Mouse (Mus musculus): ENCODE measurements at regions not wholly inside any gene's neighbourhood (a gene's known extent, or its start where the extent isn't known, plus 50 kb on each side); places are given as distances from the start of the nearest gene placed in this dataset.

DNA sequence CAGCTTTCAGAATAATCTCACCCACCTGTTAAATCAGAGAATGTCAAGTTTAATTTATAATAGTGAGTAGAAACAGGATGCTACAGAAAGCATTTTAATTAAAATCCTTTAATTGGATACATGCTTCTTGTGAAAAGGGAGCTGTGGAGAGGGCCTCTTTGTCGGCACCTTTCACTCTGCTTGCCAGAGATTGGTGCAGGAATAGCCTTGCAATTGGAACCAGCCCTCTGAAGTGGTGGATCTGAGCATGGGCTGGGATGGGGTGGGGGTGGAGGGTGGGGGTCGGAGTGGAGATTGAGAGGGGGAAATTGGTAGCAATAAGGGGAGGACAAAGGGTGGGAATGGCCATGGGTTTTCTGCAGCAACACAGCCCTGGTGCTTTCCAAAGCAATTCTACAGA, 207.2 kb downstream of the Tbx15 start:
- H3K4me3 ChIP-seq = no peak overlapping the region
- no peak for DNase-seq
- no peak for TF ChIP-seq CTCF (IDR thresholded peaks at IDR 0.05)
- intact Hi-C loops (cut with DNase I) = no loop called here
- H3K27ac ChIP-seq = no peak overlapping the region

DNA sequence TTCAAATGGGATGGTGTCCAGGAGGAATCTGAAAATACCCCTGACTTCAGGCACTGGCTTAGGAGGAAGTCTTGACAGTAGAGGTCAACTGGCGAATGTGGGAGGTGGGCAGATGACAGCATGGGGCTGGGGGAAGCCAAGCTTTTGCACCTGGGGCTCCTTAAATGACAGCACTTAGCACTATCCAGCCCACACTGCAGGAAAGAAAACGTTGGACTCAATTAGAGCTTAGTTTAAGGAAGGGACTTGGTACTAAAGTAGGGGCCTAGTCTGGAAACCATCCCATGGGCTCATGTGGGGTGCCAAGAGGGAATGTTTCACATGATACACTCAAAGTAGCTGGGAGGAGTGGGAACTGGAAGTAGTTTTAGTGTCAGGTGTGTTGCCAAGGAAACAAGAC, 207.6 kb downstream of the Tbx15 start:
- no peak for DNase-seq
- no peak overlapping the region for H3K4me3 ChIP-seq
- no peak overlapping the region for H3K27ac ChIP-seq
- intact Hi-C loops (cut with DNase I) = no loop called here
- no peak for TF ChIP-seq CTCF (IDR thresholded peaks at IDR 0.05)

DNA sequence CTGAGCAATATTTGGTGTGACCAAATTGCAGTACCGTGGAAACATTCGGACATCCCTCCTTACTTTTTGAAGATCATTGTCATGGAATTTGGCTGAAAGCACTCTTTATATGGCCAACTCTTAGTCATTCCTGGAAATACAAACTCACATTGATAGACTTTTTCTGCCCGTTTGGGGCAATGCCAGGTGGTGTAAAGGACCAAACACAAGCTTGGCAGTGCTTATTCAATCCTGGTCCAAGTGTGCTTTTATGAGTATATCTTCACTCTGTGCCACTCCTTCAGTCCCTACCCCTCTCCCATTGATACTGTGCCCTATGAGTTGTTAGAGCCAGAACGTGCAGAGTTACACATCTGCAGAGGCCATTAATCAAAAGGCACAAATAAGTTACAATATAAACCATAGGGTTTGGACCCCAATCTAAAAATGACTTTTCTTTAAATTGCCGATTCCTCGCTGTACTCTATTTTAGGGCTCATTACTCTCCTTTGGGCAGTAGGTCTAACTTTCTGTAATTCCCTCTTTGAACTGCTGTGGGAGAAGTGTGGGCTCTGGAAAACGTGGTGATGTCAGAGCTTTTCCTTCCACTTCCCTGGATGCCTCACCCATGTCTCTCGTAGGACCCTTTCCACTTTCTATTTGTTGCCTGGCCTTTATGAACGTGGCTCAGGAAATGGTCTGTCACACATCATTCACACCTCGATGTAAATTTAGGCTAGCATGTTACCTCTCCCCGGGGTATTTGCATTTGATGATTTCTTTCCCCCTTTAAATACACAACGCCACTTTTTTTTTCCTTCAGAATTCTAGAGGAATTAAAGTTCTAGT, 219.1 kb downstream of the Tbx15 start:
- peak; percentile 19 for DNase-seq
- intact Hi-C loops (cut with DNase I) = no loop called here
- H3K4me3 ChIP-seq = no peak overlapping the region
- no peak for TF ChIP-seq CTCF (IDR thresholded peaks at IDR 0.05)
- no peak overlapping the region for H3K27ac ChIP-seq

DNA sequence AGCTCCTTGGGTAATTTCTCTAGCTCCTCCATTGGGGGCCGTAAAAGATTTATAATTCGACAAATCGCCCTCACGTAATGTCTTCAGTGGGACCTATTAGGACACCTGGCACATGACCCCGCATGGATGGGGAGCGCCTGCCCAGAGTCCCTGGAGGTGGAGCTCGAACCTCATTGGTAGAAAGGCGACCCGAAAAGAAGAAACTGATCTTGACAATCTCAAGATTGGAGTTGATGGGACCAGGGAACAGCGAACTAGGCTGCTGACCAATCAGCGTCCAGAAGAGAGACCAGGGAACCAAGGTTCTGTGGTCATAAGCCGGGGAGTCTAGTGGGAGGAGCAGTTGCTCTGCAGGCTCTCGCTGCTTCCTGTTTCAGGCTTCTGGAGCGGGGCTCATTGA, 259.8 kb downstream of the Tbx15 start:
- DNase-seq = peak; percentile 35
- Histone ChIP-seq H3K27ac (no peak overlapping the region), H3K4me3 (no peak overlapping the region)
- TF ChIP-seq CTCF (IDR thresholded peaks at IDR 0.05) = no peak
- intact Hi-C loops (cut with DNase I) = no loop called here

DNA sequence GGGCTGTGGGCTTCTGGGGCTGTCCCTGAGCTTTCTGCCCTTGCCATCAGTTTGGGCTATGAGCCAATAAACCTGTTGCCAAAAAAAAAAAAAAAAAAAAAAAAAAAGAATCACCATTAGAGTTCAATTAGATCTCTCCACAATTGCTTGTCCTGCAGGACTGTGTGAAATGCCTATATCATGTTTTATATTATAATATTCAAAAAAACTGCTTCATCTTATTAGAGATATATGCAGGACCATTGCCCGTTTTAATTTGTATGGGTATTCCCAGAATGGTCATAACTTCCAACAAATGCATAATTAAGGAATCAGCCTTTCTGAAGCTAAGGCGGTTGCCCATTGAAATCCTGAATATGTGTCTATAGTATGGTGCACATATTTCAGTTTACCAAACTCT, 264.6 kb downstream of the Tbx15 start:
- no peak for DNase-seq
- no peak for TF ChIP-seq CTCF (IDR thresholded peaks at IDR 0.05)
- intact Hi-C loops (cut with DNase I) = no loop called here
- no peak overlapping the region for H3K27ac ChIP-seq
- H3K4me3 ChIP-seq = no peak overlapping the region

DNA sequence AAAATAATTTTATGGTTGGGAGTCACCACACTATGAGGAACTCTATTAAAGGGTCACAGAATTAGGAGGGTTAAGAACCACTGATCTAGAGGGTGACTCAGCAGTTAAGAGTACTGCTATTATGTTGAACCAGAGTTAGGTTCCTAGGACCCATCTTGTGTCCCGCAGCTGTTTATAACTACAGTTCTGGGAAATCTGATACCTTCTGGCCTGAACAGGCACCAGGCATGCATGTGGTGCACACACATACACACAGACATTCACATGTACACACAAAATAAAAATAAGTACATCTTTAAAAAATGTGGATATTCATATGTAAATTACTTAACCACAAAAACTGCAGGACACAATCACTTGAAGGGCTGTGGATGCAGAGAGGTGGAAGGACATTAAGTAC, 272.1 kb downstream of the Tbx15 start:
- Histone ChIP-seq H3K27ac (no peak overlapping the region), H3K4me3 (no peak overlapping the region)
- intact Hi-C loops (cut with DNase I) = no loop called here
- no peak for TF ChIP-seq CTCF (IDR thresholded peaks at IDR 0.05)
- no peak for DNase-seq

DNA sequence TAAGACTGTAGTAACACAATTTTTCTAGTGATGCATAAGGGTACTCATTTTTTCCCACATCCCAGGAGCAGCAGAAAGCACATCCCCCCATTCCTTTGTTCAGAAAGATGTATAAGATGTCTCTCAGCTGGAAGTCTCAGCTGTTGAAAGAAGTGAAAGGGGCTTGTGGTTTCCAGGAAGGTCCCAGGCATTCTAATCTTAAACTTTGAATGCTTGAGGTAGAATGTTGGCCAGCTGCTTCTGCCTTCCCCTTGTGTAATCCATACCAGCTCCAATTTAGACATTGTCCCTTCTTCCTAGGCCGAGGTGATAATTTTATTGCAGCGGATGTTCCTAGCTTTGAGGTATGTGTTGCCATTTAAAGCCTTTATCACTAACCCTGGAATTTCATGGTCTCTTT, 272.8 kb downstream of the Tbx15 start:
- intact Hi-C loops (cut with DNase I) = no loop called here
- TF ChIP-seq CTCF (IDR thresholded peaks at IDR 0.05) = no peak
- no peak for DNase-seq
- H3K4me3 ChIP-seq = no peak overlapping the region
- H3K27ac ChIP-seq = no peak overlapping the region

DNA sequence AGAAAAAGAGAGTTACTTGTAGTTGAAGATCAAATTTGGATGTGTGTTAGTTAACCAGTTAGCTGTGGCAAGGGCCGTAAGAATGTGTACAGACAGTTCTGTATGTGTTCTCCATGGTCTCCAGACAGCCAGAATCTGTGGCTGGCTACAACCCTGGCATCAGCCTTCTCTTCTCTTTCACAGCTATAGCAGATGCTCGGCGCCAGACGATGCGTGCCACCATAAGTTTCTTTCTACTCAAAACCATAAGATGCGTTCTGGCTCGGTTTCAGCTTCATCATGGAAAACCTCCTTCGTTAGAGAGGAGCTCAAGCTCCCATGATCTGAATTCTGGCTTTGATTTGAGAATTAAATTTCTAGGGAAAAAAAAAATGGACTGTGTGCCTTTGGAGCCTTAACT, 275.6 kb downstream of the Tbx15 start:
- no peak overlapping the region for H3K27ac ChIP-seq

DNA sequence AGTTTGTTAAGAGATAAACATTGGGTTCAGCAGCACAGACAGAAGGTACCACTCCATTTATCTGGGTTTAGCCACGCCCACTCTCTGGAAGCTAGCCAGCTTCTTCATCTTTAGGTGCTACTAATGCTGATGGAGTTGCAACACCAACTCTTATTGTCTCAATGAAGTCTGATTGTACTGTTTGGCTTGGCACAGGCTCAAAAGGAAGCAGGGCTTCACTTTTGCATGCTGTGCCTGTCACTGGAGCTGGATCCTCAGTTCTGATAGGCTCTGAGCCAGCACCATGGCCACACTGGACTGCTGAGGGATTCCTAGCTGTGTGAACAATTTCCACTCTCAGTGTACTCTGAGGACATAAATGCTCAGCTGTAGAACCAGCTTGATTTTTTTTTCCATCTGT, 320.7 kb downstream of the Tbx15 start:
- Histone ChIP-seq H3K4me3 (no peak overlapping the region), H3K27ac (no peak overlapping the region)
- DNase-seq = no peak
- no peak for TF ChIP-seq CTCF (IDR thresholded peaks at IDR 0.05)
- intact Hi-C loops (cut with DNase I) = no loop called here

More for the DNA sequence above, 275.6 kb downstream of the Tbx15 start:
- no peak overlapping the region for H3K4me3 ChIP-seq
- intact Hi-C loops (cut with DNase I) = no loop called here
- TF ChIP-seq CTCF (IDR thresholded peaks at IDR 0.05) = no peak
- no peak for DNase-seq

DNA sequence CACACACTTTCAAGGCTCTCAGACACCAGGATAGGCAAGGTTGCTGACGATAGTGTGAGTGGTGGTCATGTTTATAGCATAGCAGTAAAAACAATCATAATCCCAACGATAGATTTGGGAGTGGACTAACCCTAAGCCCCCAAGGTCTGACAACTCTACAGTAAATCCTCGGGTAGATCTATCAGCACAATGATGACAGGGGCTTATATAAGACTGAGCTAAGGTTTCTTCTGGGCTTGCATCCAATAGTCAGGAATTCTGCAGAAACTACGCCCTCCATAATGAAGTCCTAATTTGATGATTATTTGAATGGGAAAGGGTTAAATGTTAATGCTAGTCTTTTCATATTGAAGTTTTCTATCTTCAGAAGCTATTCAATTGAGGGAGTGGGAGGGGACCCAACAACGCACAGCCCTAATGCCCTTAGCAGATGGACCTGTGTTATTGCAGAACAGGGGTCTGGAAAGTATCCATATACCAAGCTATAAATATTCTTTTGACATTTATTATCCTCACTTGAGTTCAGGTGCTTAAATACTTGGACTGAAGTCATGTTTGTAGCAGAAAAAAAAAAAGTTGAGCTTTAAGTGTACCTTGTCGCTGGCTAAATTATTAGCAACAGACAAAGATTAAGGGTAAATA, 311.8 kb upstream of the Spag17 start:
- intact Hi-C loops (cut with DNase I) = no loop called here
- Histone ChIP-seq H3K4me3 (no peak overlapping the region), H3K27ac (no peak overlapping the region)
- no peak for TF ChIP-seq CTCF (IDR thresholded peaks at IDR 0.05)
- no peak for DNase-seq

DNA sequence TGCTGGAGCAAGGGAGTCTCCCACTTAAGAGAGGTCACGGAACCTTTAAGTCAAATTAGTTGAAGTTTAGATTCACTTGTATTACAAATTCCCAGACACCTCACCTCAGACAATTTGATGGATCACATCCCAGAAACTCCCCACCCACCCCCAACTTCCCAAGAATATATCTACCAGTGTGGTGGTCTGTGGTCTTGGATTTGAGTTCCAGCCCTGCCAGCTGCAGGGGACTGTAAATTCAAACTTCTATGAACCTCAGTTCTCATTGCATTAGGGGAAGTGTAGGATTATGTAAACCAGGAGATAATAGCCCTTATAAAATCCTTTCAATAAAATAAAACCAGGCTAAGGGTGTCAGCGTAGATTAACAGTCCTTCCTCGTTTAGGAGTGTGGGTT, 311.2 kb upstream of the Spag17 start:
- TF ChIP-seq CTCF (IDR thresholded peaks at IDR 0.05) = no peak

DNA sequence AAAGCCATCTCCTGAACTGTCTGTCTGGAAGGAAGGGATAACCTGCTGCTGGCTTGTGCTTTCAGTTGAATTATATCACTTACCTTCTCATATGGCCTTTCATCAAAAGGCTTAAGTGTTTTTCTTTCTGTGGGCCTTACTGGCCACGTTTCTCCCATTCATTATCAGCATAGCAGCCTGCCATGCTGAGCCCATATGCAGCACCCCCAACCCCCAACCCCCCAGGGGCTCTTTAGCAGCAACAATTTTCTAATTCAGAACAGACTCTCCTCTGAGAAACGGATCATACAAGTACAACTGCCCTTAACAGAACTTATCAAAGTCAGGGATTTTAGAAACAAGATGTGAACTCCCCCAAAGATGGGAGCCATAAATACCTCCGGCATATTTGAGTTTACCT, 282.5 kb upstream of the Spag17 start:
- DNase-seq = no peak
- H3K27ac ChIP-seq = no peak overlapping the region
- TF ChIP-seq CTCF (IDR thresholded peaks at IDR 0.05) = no peak
- intact Hi-C loops (cut with DNase I) = no loop called here
- H3K4me3 ChIP-seq = no peak overlapping the region

More for the DNA sequence above, 311.2 kb upstream of the Spag17 start:
- intact Hi-C loops (cut with DNase I) = no loop called here
- no peak overlapping the region for H3K27ac ChIP-seq
- no peak for DNase-seq
- no peak overlapping the region for H3K4me3 ChIP-seq

DNA sequence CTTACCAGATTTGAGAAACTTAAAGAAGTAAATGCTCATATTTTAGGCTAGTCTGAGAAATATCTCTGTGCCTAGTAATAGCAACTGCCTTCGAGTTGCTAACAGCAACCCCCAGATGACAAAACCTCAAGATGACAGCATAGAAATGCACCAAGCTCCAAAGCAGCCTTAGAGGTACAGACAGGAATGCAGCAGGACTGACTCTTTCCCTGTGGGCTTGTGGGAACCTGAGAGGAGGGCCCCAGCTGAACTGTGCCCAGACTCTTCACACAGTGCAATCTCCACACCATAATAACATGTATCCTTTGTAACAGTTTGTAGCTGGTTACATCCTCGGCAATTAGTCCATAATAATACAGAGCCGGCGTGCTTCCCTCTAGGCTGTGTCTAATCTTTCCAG, 252.9 kb upstream of the Spag17 start:
- no peak for TF ChIP-seq CTCF (IDR thresholded peaks at IDR 0.05)
- Histone ChIP-seq H3K4me3 (no peak overlapping the region), H3K27ac (no peak overlapping the region)
- no peak for DNase-seq
- intact Hi-C loops (cut with DNase I) = no loop called here
